Mouse (Mus musculus) CH12.LX (cell line): Measurements from ENCODE around the gene Gbx2. TPM values are rescaled to one million over a fixed set of nuclear protein-coding genes. Genes with fewer than 3 reads are reported as not detected.

Source experiments
- DNase-seq: peaks from one replicate; pipeline ENCODE4 v3.0.0-alpha.2; 2013; ENCODE audit errors: extremely low read depth
- H3K27ac ChIP-seq: 2 replicates; pipeline ENCODE4 v1.5.1; 2012; ENCODE audit warnings: low read depth, mild to moderate bottlenecking, control low read depth, moderate library complexity; ENCODE audit not compliant: insufficient read depth
- H3K27me3 ChIP-seq: replicated peaks from 2 replicates; pipeline ENCODE3; 2012; ENCODE audit warnings: inconsistent platforms
- H3K36me3 ChIP-seq, 2 experiments: replicated peaks in 1 of 2; 2 replicates each; pipeline versions ENCODE3 to v1.6.1; 2012; ENCODE audit warnings: inconsistent platforms in 1 of 2, low read length in 1 of 2, mild to moderate bottlenecking in 1 of 2, mixed read lengths in 1 of 2, moderate library complexity in 1 of 2; ENCODE audit not compliant: control insufficient read depth in 1 of 2, insufficient read depth in 1 of 2
- H3K4me1 ChIP-seq, 2 experiments: 2 replicates each; pipeline ENCODE4 v1.6.1; 2012; ENCODE audit warnings: inconsistent platforms in 1 of 2, moderate library complexity in 1 of 2; ENCODE audit not compliant: insufficient read depth in 2 of 2, control insufficient read depth in 1 of 2
- H3K4me2 ChIP-seq: 2 replicates; pipeline ENCODE4 v1.6.1; 2012; ENCODE audit warnings: low read depth, mild to moderate bottlenecking, control low read depth; ENCODE audit not compliant: poor library complexity, insufficient read depth, severe bottlenecking
- H3K4me3 ChIP-seq, 3 experiments: fragments of 150-350 bp in 1 of 3; sonication (generic) in 1 of 3; replicated peaks in 1 of 3; 2 replicates each; pipeline versions ENCODE3 to v1.5.1; 2011 to 2012; ENCODE audit warnings: low read depth in 2 of 3, low read length in 2 of 3, mild to moderate bottlenecking in 2 of 3, moderate library complexity in 2 of 3, control low read depth in 1 of 3, improper control_type of control experiment in 1 of 3, inconsistent platforms in 1 of 3, mixed read lengths in 1 of 3; ENCODE audit not compliant: poor library complexity in 1 of 3
- H3K79me2 ChIP-seq: replicated peaks from 2 replicates; pipeline ENCODE4 v1.6.1; 2012; ENCODE audit warnings: mild to moderate bottlenecking, moderate library complexity; ENCODE audit not compliant: control insufficient read depth, poor library complexity, insufficient read depth, severe bottlenecking; ENCODE audit errors: extremely low read depth
- H3K9ac ChIP-seq: 2 replicates; pipeline ENCODE4 v1.6.1; 2012; ENCODE audit warnings: low read depth, mild to moderate bottlenecking, control low read depth, moderate library complexity; ENCODE audit not compliant: insufficient read depth
- H3K9me3 ChIP-seq: replicated peaks from 2 replicates; pipeline ENCODE3; 2012; ENCODE audit warnings: low read length, inconsistent platforms, mixed read lengths
- CTCF ChIP-seq, 2 experiments: IDR thresholded peaks in 1 of 2; conservative IDR thresholded peaks in 1 of 2; 2 replicates each; pipeline ENCODE4 v1.5.1; 2011 to 2012; ENCODE audit warnings: low read depth in 2 of 2, low read length in 2 of 2, improper control_type of control experiment in 1 of 2, inconsistent platforms in 1 of 2, mild to moderate bottlenecking in 1 of 2, moderate library complexity in 1 of 2
- E2F4 ChIP-seq: IDR thresholded peaks from 2 replicates; pipeline ENCODE4 v1.6.1; 2011; ENCODE audit warnings: low read depth, low read length, improper control_type of control experiment; ENCODE audit not compliant: insufficient replicate concordance
- ELF1 ChIP-seq: IDR thresholded peaks from 2 replicates; pipeline ENCODE4 v1.6.1; 2014; ENCODE audit warnings: low read depth, mild to moderate bottlenecking, inconsistent platforms, low read length, improper control_type of control experiment
- GABPA ChIP-seq: IDR thresholded peaks from 2 replicates; pipeline ENCODE4 v1.6.1; 2012; ENCODE audit warnings: low read depth, low read length, improper control_type of control experiment, inconsistent platforms; ENCODE audit not compliant: insufficient replicate concordance
- HCFC1 ChIP-seq: IDR thresholded peaks from 2 replicates; pipeline ENCODE4 v1.6.1; 2012; ENCODE audit warnings: low read depth, mild to moderate bottlenecking, inconsistent platforms, low read length, improper control_type of control experiment
- IRF4 ChIP-seq: IDR thresholded peaks from 2 replicates; pipeline ENCODE4 v1.6.1; 2014; ENCODE audit warnings: low read depth, mild to moderate bottlenecking, inconsistent platforms, low read length, improper control_type of control experiment
- KAT2A ChIP-seq: IDR thresholded peaks from 2 replicates; pipeline ENCODE4 v1.6.1; 2012; ENCODE audit warnings: low read length, improper control_type of control experiment, inconsistent platforms; ENCODE audit not compliant: insufficient replicate concordance
- MAFK ChIP-seq: IDR thresholded peaks from 2 replicates; pipeline ENCODE4 v1.6.1; 2011; ENCODE audit warnings: low read length, improper control_type of control experiment; ENCODE audit not compliant: insufficient replicate concordance
- MEF2A ChIP-seq: IDR thresholded peaks from 2 replicates; pipeline ENCODE4 v1.6.1; 2014; ENCODE audit warnings: low read depth, mild to moderate bottlenecking, inconsistent platforms, low read length, improper control_type of control experiment, borderline replicate concordance
- MXI1 ChIP-seq: IDR thresholded peaks from 2 replicates; pipeline ENCODE4 v1.6.1; 2011; ENCODE audit warnings: mild to moderate bottlenecking, low read depth, low read length, improper control_type of control experiment
- MYC ChIP-seq: IDR thresholded peaks from 2 replicates; pipeline ENCODE4 v1.6.1; 2011; ENCODE audit warnings: low read depth, mild to moderate bottlenecking, improper control_type of control experiment, low read length
- NELFE ChIP-seq: IDR thresholded peaks from 2 replicates; pipeline ENCODE4 v1.6.1; 2011; ENCODE audit warnings: low read depth, low read length, improper control_type of control experiment
- NRF1 ChIP-seq: IDR thresholded peaks from 2 replicates; pipeline ENCODE4 v1.6.1; 2014; ENCODE audit warnings: low read depth, mild to moderate bottlenecking, inconsistent platforms, low read length, improper control_type of control experiment, moderate library complexity
- POLR2AphosphoS2 ChIP-seq: IDR thresholded peaks from 2 replicates; pipeline ENCODE4 v1.6.1; 2011; ENCODE audit warnings: low read depth, low read length, improper control_type of control experiment
- TBP ChIP-seq: conservative IDR thresholded peaks from 2 replicates; pipeline ENCODE4 v1.6.1; 2011; ENCODE audit warnings: low read depth, low read length, improper control_type of control experiment
- TCF12 ChIP-seq: IDR thresholded peaks from 2 replicates; pipeline ENCODE4 v1.6.1; 2014; ENCODE audit warnings: low read depth, mild to moderate bottlenecking, inconsistent platforms, low read length, improper control_type of control experiment
- USF2 ChIP-seq: conservative IDR thresholded peaks from 2 replicates; pipeline ENCODE4 v1.6.1; 2011; ENCODE audit warnings: low read depth, low read length, improper control_type of control experiment
- ZKSCAN1 ChIP-seq: IDR thresholded peaks from 2 replicates; pipeline ENCODE4 v1.6.1; 2012; ENCODE audit warnings: low read depth, inconsistent platforms, low read length, improper control_type of control experiment, borderline replicate concordance
- ZMIZ1 ChIP-seq: IDR thresholded peaks from 2 replicates; pipeline ENCODE4 v1.6.1; 2012; ENCODE audit warnings: low read depth, mild to moderate bottlenecking, inconsistent platforms, low read length, improper control_type of control experiment
- ZNF384 ChIP-seq: IDR thresholded peaks from 2 replicates; pipeline ENCODE4 v1.6.1; 2012; ENCODE audit warnings: low read depth, low read length, improper control_type of control experiment, inconsistent platforms
- dilution Hi-C: fragments of 300-500 bp; cut with MboI; formaldehyde crosslinking; loops from 2 replicates; pipeline ENCODE4 v1.14.3; 2020; ENCODE audit warnings: low sequenced_read_pairs; ENCODE audit not compliant: extremely low pct_unique_long_range_greater_than_20kb, extremely low pct_ligation_motif_present
- in situ Hi-C: fragments of 300-500 bp; cut with MboI; formaldehyde crosslinking; loops from 3 replicates; pipeline ENCODE4 v1.14.3; 2019; ENCODE audit warnings: low sequenced_read_pairs, low pct_ligation_motif_present, low pct_unique_long_range_greater_than_20kb, mixed read lengths
- polyA plus RNA-seq: library from polyadenylated mRNA; unstranded; fragments of >175 nt; gene quantifications from 2 replicates; pipeline ENCODE4 v1.2.1, GENCODE M21; 2012; ENCODE audit warnings: low read depth; ENCODE audit not compliant: insufficient read length
- total RNA-seq, 2 experiments: library from RNA; depleted of rRNA; stranded (reverse); fragments of 300-350 nt in 1 of 2; fragments of >200 nt in 1 of 2; gene quantifications; 2 replicates each; pipeline ENCODE4 v1.2.3; 2012 to 2014

Gene Gbx2
- total and polyA plus RNA-seq, 3 experiments, result not detected

- TF ChIP-seq POLR2AphosphoS2, result no peak
- Histone ChIP-seq H3K36me3 (no peaks in the 10 kb centered on the region), H3K27ac (no peak overlapping the region), H3K79me2 (no peaks in the 10 kb centered on the region), H3K27me3 (no peaks in the 10 kb centered on the region), H3K4me1 (no peaks in the 10 kb centered on the region), H3K4me3 (no peak overlapping the region), H3K9me3 (peaks cover 58% of the 10 kb centered on the region), H3K9ac (no peak overlapping the region), H3K4me2 (no peak overlapping the region)
- in situ Hi-C loops, result no loop called here
- dilution Hi-C loops, result no loop called here
- DNase-seq, result no peak
Observed at GRCm38 (mm10) chr1:89913611-89914010, 17.4 kb downstream of the Gbx2 start.

- H3K36me3 ChIP-seq, result no peaks in the 10 kb centered on the region
- no peak for DNase-seq
- no peaks in the 10 kb centered on the region for H3K4me1 ChIP-seq
- H3K4me3 ChIP-seq, result no peak overlapping the region
- in situ Hi-C loops, result no loop called here
- peaks cover 53% of the 10 kb centered on the region for H3K9me3 ChIP-seq
- H3K4me2 ChIP-seq, result no peak overlapping the region
- TF ChIP-seq MYC (no peak), NELFE (no peak), MXI1 (no peak), ZNF384 (no peak)
- dilution Hi-C loops, result no loop called here
- H3K79me2 ChIP-seq, result no peaks in the 10 kb centered on the region
- no peaks in the 10 kb centered on the region for H3K27me3 ChIP-seq
- H3K27ac ChIP-seq, result no peak overlapping the region
- H3K9ac ChIP-seq, result no peak overlapping the region
Observed at GRCm38 (mm10) chr1:89912392-89912791, 18.6 kb downstream of the Gbx2 start.

- no peaks in the 10 kb centered on the region for H3K4me1 ChIP-seq
- no peak overlapping the region for H3K4me2 ChIP-seq
- DNase-seq, result no peak
- H3K9ac ChIP-seq, result no peak overlapping the region
- H3K9me3 ChIP-seq, result peaks cover 72% of the 10 kb centered on the region
- H3K27ac ChIP-seq, result no peak overlapping the region
- no peak overlapping the region for H3K4me3 ChIP-seq
- no peaks in the 10 kb centered on the region for H3K79me2 ChIP-seq
- dilution Hi-C loops (no loop called here), in situ Hi-C loops (no loop called here)
- no peaks in the 10 kb centered on the region for H3K36me3 ChIP-seq
- TF ChIP-seq TCF12, result no peak
- no peaks in the 10 kb centered on the region for H3K27me3 ChIP-seq
Observed at GRCm38 (mm10) chr1:89909796-89910195, 21.2 kb downstream of the Gbx2 start.

GRCm38 (mm10) chr1:89902641-89903040 lies 28.3 kb downstream of the Gbx2 start:
- no peak for DNase-seq
- Histone ChIP-seq H3K9me3 (peaks cover 87% of the 10 kb centered on the region), H3K4me1 (no peaks in the 10 kb centered on the region), H3K36me3 (no peaks in the 10 kb centered on the region), H3K4me2 (no peak overlapping the region), H3K79me2 (no peaks in the 10 kb centered on the region), H3K9ac (no peak overlapping the region), H3K27ac (no peak overlapping the region), H3K27me3 (no peaks in the 10 kb centered on the region), H3K4me3 (no peak overlapping the region)
- dilution Hi-C loops, result no loop called here
- TF ChIP-seq KAT2A, result no peak
- no peak for TF ChIP-seq NELFE
- no peak for TF ChIP-seq MXI1
- no peak for TF ChIP-seq ZMIZ1
- TF ChIP-seq TBP, result no peak
- no peak for TF ChIP-seq ELF1
- TF ChIP-seq CTCF (conservative IDR thresholded peaks at IDR 0.05 in 1 of 2, IDR thresholded peaks at IDR 0.05 in 1 of 2; ENCODE audit: low read depth in 2 of 2, low read length in 2 of 2), result no peak
- TF ChIP-seq HCFC1, result no peak
- TF ChIP-seq MYC, result no peak
- TF ChIP-seq USF2, result no peak
- no peak for TF ChIP-seq NRF1
- TF ChIP-seq MEF2A, result no peak
- TF ChIP-seq E2F4, result no peak
- no peak for TF ChIP-seq IRF4
- TF ChIP-seq MAFK, result no peak
- TF ChIP-seq ZNF384, result no peak
- TF ChIP-seq ZKSCAN1, result no peak
- TF ChIP-seq GABPA, result no peak
- in situ Hi-C loops, result no loop called here
